15 mouse cellular contexts compared by ENCODE assay signal in genomic region chr17:68753112-68753511, GRCm38 (mm10).
DNase-seq lines count a peak whose midpoint lies in the region; TF ChIP-seq lines count a peak whose summit lies in the region.
"Had no signal": no experiment of that assay in that cellular context is flagged by ENCODE, and none has a peak within 500 bp of the region (broad histone marks: within the 10 kb centered on the region; RNA-seq: fewer than 3 reads in every experiment).

No protein-coding gene starts in this region.

- TF ChIP-seq POLR2A in myocyte (IDR thresholded peaks at IDR 0.05; ENCODE audit: insufficient read length, low read depth), result no peak

- no peak overlapping the region for H3K4me2 ChIP-seq in myocyte (ENCODE audit: low read depth)
- H3K4me2 ChIP-seq: limb, embryonic 13.5 days; lung, embryonic 14.5 days; midbrain, embryonic 13.5 days; neural tube, embryonic 13.5 days had no signal

- H3K27me3 ChIP-seq in myocyte (ENCODE audit: control insufficient read depth, insufficient read depth, insufficient read length), result no peaks in the 10 kb centered on the region
- H3K27me3 ChIP-seq: limb, embryonic 13.5 days; midbrain, embryonic 13.5 days; neural tube, embryonic 13.5 days had no signal

- H3K27ac ChIP-seq in layer of hippocampus, adult 2 months, result no peak overlapping the region
- H3K27ac ChIP-seq: kidney, postnatal 0 days; limb, embryonic 13.5 days; midbrain, embryonic 13.5 days; neural tube, embryonic 13.5 days; stomach, postnatal 0 days had no signal

- H3K4me3 ChIP-seq in layer of hippocampus, adult 2 months, result no peak overlapping the region
- no peak overlapping the region for H3K4me3 ChIP-seq in myocyte
- H3K4me3 ChIP-seq: limb, embryonic 13.5 days; midbrain, embryonic 13.5 days; neural tube, embryonic 13.5 days had no signal

- peak; percentile 53 to 64 for DNase-seq in left cerebral cortex, adult 18-20 months (ENCODE audit: low spot score in 2 of 2)
- no peak for DNase-seq in left cerebral cortex, adult 11 months (ENCODE audit: low spot score)
- peak; percentile 55 for DNase-seq in cerebellum, adult 9-11 months
- DNase-seq in layer of hippocampus, adult 2 months (ENCODE audit: low spot score in 2 of 2), result peak; percentile 70 to 71
- DNase-seq in lung, postnatal 14 days, result no peak
- no peak for DNase-seq in liver
- no peak for DNase-seq in ovary, postnatal 10 days (ENCODE audit: low spot score)
- DNase-seq: adrenal gland, postnatal 10 days; lung, embryonic 14.5 days had no signal

- no peak for TF ChIP-seq CTCF in layer of hippocampus, adult 2 months (conservative IDR thresholded peaks at IDR 0.05)

- H3K79me2 ChIP-seq in myocyte (ENCODE audit: control insufficient read depth, insufficient read depth), result no peaks in the 10 kb centered on the region

- no peaks in the 10 kb centered on the region for H3K36me3 ChIP-seq in myocyte (ENCODE audit: control insufficient read depth, insufficient read depth)
- H3K36me3 ChIP-seq: limb, embryonic 13.5 days; midbrain, embryonic 13.5 days; neural tube, embryonic 13.5 days had no signal

- H3ac ChIP-seq in myocyte (ENCODE audit: control insufficient read depth, insufficient read length), result no peak overlapping the region

TF ChIP-seq in myocyte, 11 proteins besides CTCF, POLR2A, EP300 and RAD21:
- TF ChIP-seq MYOD1 (IDR thresholded peaks at IDR 0.05; ENCODE audit: control insufficient read depth in 1 of 3, insufficient read length in 2 of 3, low read depth in 2 of 3), result peak in 2 of 3 experiments; percentile 42 to 47
- no peak for TF ChIP-seq MAX (IDR thresholded peaks at IDR 0.05; ENCODE audit: low read depth)
- TF ChIP-seq MYOG (IDR thresholded peaks at IDR 0.05; ENCODE audit: control insufficient read depth in 1 of 3, insufficient read depth in 1 of 3, insufficient read length in 2 of 3, low read depth in 2 of 3), result peak in 1 of 3 experiments; percentile 23

Comparison
In these comparisons a context has a peak if more than half of its experiments do, and no peak if none do; other contexts are left out.
1. DNase-seq: peak in left cerebral cortex, adult 18-20 months (2 of 2), cerebellum, adult 9-11 months (single experiment) and layer of hippocampus, adult 2 months (2 of 2); none in left cerebral cortex, adult 11 months (single experiment), lung, postnatal 14 days (single experiment), liver (single experiment) and ovary, postnatal 10 days (single experiment).